Mouse (Mus musculus) kidney, embryonic 14.5 days (tissue): ENCODE measurements around the gene Lgr6. TPM values are rescaled to one million over a fixed set of nuclear protein-coding genes. Genes with fewer than 3 reads are reported as not detected.
A peak's percentile ranks its signal among the peaks of the same experiment; 100 is the strongest.

Experiments used
- ATAC-seq: fragments of 200-750 bp; cut with Nextera tagmentation; 2 replicates; pipeline ENCODE4 v1.8.0; 2017; ENCODE audit warnings: moderate number of reproducible peaks, mild to moderate bottlenecking, moderate TSS enrichment, moderate library complexity; ENCODE audit not compliant: low FRiP score, low TSS enrichment
- H3K27ac ChIP-seq: fragments of 300-500 bp; sonication (generic); 2 replicates; pipeline ENCODE4 v1.5.1; 2014; ENCODE audit warnings: low read depth, mild to moderate bottlenecking, low read length, moderate library complexity, mixed read lengths
- H3K27me3 ChIP-seq: fragments of 300-500 bp; sonication (generic); 2 replicates; pipeline ENCODE4 v1.6.1; 2014; ENCODE audit warnings: mild to moderate bottlenecking, low read length; ENCODE audit not compliant: control insufficient read depth, insufficient read depth
- H3K36me3 ChIP-seq: fragments of 300-500 bp; sonication (generic); 2 replicates; pipeline ENCODE4 v1.6.1; 2014; ENCODE audit warnings: low read length, mixed read lengths; ENCODE audit not compliant: control insufficient read depth, insufficient read depth
- H3K4me1 ChIP-seq: fragments of 300-500 bp; sonication (generic); 2 replicates; pipeline ENCODE4 v1.6.1; 2014; ENCODE audit warnings: low read length, mixed read lengths; ENCODE audit not compliant: control insufficient read depth, insufficient read depth
- H3K4me2 ChIP-seq: fragments of 300-500 bp; sonication (generic); replicated peaks from 2 replicates; pipeline ENCODE4 v1.6.1; 2014; ENCODE audit warnings: low read depth, mild to moderate bottlenecking, low read length
- H3K4me3 ChIP-seq: fragments of 300-500 bp; sonication (generic); 2 replicates; pipeline ENCODE4 v1.5.1; 2014; ENCODE audit warnings: mild to moderate bottlenecking, low read length
- H3K9ac ChIP-seq: fragments of 300-500 bp; sonication (generic); 2 replicates; pipeline ENCODE4 v1.6.1; 2014; ENCODE audit warnings: low read depth, mild to moderate bottlenecking, low read length, moderate library complexity
- H3K9me3 ChIP-seq: fragments of 300-500 bp; sonication (generic); 2 replicates; pipeline ENCODE4 v1.6.1; 2016; ENCODE audit warnings: low read length; ENCODE audit not compliant: control insufficient read depth
- WGBS: fragments of 180-500 bp; shearing (Covaris S2); extraction: QIAGEN DNeasy Blood & Tissue Kit; methylation state at CpG from one replicate; pipeline ENCODE4 v1.1.7; 2014; 5-methylcytosine and 5-hydroxymethylcytosine counted together
- polyA plus RNA-seq: library from polyadenylated mRNA; unstranded; fragments of >200 nt; fragmentation: Nextera tagmentation; extraction: Ambion mirVana; gene quantifications from 2 replicates; pipeline ENCODE4 v1.2.1, GENCODE M21; 2014

Lgr6 gene
- polyA plus RNA-seq, 1 experiment from 2014 or later = 0.66 TPM

DNA sequence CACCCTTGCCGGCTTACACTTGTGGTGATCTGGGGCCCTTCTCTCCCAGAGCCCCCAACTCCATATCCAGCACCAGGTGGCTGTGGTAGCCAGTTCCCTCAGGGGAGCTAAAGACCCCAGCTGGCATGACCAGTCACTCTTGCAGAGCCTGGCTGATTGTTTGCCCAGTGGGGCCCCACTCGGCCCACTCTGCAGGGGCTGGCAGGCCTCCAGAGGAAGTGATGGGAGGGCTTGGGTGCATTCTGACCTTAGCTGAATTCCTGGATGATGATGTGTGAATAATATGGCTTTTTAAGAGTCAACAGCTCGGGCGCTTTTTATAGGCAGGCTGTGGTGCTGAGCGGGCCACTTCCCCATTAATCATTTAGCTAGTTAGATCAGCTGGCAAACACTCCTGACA is 84.1 kb downstream of the Lgr6 start:
- H3K36me3 ChIP-seq = no peaks in the 10 kb centered on the region
- no peaks in the 10 kb centered on the region for H3K9me3 ChIP-seq
- 12% methylated on average over 5 of the region's 5 CpGs for WGBS
- no peak overlapping the region for H3K4me3 ChIP-seq
- H3K27ac ChIP-seq = peak overlapping the region; percentile 19; the same call in 1 of the 2 replicates
- H3K4me1 ChIP-seq = peaks cover 33% of the 10 kb centered on the region
- peak; percentile 24; the same call in 1 of the 2 replicates for ATAC-seq
- H3K4me2 ChIP-seq = peak overlapping the region; percentile 15; the same call in 1 of the 2 replicates
- H3K27me3 ChIP-seq = peaks cover 26% of the 10 kb centered on the region
- H3K9ac ChIP-seq = no peak overlapping the region

DNA sequence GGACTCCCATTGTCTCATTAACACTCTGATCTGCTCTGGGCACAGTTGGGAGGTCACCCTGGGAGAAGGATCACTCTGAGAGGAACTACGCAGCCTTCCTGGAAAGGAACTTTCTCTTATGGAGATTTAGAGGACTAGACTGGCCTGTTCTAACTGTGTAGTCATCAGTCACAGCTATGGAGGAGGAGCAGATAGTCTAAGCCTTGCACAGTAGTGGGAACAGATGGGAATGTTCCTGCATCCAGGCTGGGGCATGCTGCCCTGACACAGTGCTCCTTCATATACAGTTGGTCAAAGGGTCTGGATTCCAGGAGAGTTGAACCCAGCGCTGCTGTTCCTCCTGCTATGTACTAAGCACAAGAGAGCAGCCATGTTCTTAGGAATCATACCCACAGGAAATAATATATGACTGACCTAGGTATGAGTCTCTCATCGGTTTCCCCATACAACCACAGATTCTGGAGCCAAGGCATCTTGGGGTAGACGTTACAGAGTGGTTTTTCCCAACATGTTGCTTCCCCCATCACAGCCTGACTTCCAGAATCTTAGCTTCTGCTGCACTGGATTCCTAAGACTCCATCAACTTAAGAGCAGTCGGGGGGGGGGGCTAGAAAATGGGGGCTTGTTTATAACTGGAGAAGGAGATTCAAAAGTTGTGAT is 84.7 kb downstream of the Lgr6 start:
- H3K4me3 ChIP-seq = no peak overlapping the region
- peaks cover 33% of the 10 kb centered on the region for H3K4me1 ChIP-seq
- ATAC-seq = peak; percentile 48; the same call in 1 of the 2 replicates
- H3K4me2 ChIP-seq = no peak overlapping the region
- peaks cover 26% of the 10 kb centered on the region for H3K27me3 ChIP-seq
- WGBS = 66% methylated on average over 5 of the region's 5 CpGs
- peak overlapping the region; percentile 19; the same call in 1 of the 2 replicates for H3K27ac ChIP-seq
- no peaks in the 10 kb centered on the region for H3K9me3 ChIP-seq
- no peak overlapping the region for H3K9ac ChIP-seq
- H3K36me3 ChIP-seq = no peaks in the 10 kb centered on the region

DNA sequence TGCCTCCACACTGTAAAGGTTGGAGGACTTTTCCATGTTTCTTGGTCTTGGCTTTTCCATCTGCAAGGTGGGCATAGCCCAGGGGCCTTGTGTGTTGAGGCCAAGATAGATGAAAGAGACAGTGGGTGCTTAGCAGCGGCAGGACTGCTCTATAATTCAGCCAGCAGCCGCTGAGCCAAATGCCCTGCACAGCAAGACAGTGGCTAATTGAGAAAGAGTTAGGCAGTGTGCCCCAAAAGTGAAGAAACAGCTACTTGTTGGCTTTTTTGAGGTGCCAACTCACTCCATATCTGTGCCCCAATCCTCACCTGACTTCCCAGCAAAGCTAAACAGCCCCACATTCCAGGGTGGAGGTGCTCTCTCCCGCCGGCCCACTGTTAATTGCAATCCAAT is 85.3 kb downstream of the Lgr6 start:
- WGBS = 53% methylated on average over 4 of the region's 4 CpGs
- H3K4me2 ChIP-seq = no peak overlapping the region

DNA sequence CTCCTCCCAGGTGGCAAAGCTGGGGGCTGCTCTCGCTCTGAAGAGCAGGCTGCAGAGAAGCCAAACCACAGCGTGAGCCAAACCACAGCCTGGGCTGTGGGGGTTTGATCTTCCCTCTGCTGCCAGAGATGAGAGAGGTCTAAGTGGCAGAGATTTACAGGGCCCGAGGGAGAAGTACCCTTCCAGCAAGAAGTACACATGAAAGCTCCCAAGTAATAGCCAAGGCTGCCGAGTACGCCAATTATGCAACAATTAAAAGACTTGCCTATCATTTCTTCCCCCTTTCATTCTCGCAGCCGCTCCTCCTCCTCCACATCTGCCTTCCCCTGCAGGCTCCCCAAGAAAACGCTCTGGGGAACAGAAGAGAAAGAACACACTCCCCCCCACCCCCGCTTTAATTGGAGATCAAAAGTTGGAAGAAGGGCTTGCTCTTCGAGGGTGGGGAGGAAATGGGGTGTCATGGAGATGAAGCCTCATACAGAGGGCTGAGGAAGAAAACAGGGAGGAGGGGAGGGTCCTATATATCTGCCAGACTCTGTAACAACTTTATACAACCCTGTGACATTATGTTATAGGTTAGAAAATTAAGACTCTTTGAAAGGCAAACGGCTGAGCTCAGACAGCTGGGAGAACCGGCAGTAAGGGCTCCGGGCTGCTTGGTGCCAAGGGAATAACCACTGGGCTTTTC is 85.8 kb downstream of the Lgr6 start:
- H3K4me2 ChIP-seq = peak overlapping the region; percentile 10; the same call in 1 of the 2 replicates
- no peak overlapping the region for H3K27ac ChIP-seq
- 5% methylated on average over 13 of the region's 13 CpGs for WGBS
- peaks cover 36% of the 10 kb centered on the region for H3K4me1 ChIP-seq
- no peaks in the 10 kb centered on the region for H3K9me3 ChIP-seq
- H3K9ac ChIP-seq = no peak overlapping the region
- H3K36me3 ChIP-seq = no peaks in the 10 kb centered on the region
- ATAC-seq = peak; percentile 32; the same call in 1 of the 2 replicates
- H3K4me3 ChIP-seq = no peak overlapping the region
- peaks cover 26% of the 10 kb centered on the region for H3K27me3 ChIP-seq

More for the DNA sequence above, 85.3 kb downstream of the Lgr6 start:
- Histone ChIP-seq H3K27ac (no peak overlapping the region), H3K4me3 (no peak overlapping the region), H3K9ac (no peak overlapping the region), H3K36me3 (no peaks in the 10 kb centered on the region), H3K9me3 (no peaks in the 10 kb centered on the region), H3K4me1 (peaks cover 36% of the 10 kb centered on the region), H3K27me3 (peaks cover 26% of the 10 kb centered on the region)
- no peak for ATAC-seq

DNA sequence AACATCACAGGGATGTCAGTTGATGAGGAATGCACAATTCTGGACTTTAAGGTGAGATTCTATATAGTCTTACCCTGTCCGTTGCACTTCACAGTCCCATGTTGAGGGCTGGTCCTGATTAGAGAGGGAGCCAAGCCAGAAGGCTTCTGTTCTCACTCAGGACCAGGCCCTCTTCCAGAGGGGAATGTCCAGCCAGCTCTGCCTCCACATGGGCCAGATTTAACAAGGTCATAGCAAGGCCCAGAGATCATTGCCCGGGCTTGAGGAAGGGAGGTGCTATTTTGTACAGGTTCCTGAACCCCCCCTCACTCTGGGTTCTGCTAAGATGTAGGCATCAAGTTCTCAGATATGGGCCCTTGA is 87.4 kb downstream of the Lgr6 start:
- H3K9me3 ChIP-seq = no peaks in the 10 kb centered on the region
- no peak overlapping the region for H3K27ac ChIP-seq
- H3K4me2 ChIP-seq = no peak overlapping the region
- H3K9ac ChIP-seq = no peak overlapping the region
- H3K4me3 ChIP-seq = no peak overlapping the region
- WGBS = 80% methylated on average over 2 of the region's 2 CpGs
- H3K36me3 ChIP-seq = no peaks in the 10 kb centered on the region
- ATAC-seq = no peak
- peaks cover 36% of the 10 kb centered on the region for H3K4me1 ChIP-seq
- H3K27me3 ChIP-seq = peaks cover 23% of the 10 kb centered on the region

DNA sequence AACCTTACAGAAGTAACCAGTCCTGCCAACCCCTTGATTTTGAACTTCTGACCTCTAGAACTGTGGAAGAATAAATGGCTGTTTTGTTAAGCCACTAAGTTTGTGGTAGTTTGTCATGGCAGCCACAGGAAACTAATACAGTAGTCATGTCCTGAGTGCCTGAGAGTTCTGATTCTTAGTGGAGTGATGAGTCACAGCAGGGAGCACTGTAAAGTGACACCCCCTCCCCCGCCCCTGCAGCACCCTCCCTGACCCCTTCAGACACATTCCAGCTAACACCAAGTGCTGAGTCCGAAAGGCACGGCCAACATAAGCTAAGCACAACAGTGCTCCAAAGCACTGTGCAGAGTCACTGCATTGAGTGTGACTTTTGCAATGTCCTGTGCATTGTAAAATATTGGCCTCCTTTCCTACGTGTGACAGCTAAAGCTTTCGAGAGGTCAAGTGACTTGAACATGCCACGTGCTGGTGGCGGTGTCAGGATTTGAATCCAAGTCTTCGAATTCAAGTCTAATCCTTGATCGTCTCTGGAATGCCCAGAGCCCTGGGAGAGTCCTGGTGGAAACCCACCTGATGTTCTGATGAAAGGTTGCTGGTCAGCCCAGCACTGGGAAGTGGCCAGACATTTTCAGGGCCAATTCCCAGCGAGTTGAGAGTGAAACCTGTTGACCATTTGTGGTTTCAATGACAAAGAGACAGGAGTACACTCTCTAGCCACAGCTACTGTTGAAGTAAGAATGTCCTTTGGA is 88.0 kb downstream of the Lgr6 start:
- peak; percentile 38; the same call in 1 of the 2 replicates for ATAC-seq
- no peaks in the 10 kb centered on the region for H3K9me3 ChIP-seq

DNA sequence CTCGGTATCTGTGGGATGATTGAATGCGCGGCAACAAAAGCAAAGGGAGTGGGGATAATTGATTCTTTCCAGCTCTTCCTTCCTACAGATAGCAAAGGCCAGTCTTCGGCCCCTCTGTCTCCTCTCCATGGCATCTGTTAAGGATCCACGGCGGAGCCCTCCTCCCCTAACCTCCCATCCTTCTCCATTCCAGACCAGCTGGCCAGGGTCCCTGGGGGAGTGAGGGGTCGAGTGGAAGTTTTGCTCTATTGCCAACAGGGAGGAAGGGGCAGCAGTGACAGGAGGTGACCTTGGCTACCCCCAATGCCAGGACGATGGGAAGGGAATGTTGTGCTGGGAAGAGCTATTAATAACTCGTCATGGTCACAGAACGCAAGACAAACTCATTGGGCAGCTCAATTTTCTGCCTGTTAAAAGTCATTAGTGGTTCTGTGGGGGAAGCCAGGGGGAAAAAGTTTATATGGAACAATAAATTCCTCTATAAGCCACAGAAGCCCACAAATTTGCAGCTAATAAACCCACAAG is 90.1 kb downstream of the Lgr6 start:
- Histone ChIP-seq H3K27me3 (peaks cover 26% of the 10 kb centered on the region; the same call in 1 of the 2 replicates), H3K4me1 (peaks cover 19% of the 10 kb centered on the region; the same call in 1 of the 2 replicates), H3K9me3 (no peaks in the 10 kb centered on the region), H3K36me3 (no peaks in the 10 kb centered on the region), H3K4me3 (no peak overlapping the region), H3K27ac (no peak overlapping the region), H3K4me2 (no peak overlapping the region), H3K9ac (no peak overlapping the region)
- WGBS = 22% methylated on average over 10 of the region's 10 CpGs
- peak; percentile 48 for ATAC-seq

More for the DNA sequence above, 88.0 kb downstream of the Lgr6 start:
- Histone ChIP-seq H3K36me3 (no peaks in the 10 kb centered on the region), H3K4me3 (no peak overlapping the region), H3K27ac (no peak overlapping the region), H3K4me1 (peaks cover 36% of the 10 kb centered on the region), H3K9ac (no peak overlapping the region), H3K4me2 (no peak overlapping the region), H3K27me3 (peaks cover 25% of the 10 kb centered on the region)
- WGBS = 59% methylated on average over 10 of the region's 10 CpGs

DNA sequence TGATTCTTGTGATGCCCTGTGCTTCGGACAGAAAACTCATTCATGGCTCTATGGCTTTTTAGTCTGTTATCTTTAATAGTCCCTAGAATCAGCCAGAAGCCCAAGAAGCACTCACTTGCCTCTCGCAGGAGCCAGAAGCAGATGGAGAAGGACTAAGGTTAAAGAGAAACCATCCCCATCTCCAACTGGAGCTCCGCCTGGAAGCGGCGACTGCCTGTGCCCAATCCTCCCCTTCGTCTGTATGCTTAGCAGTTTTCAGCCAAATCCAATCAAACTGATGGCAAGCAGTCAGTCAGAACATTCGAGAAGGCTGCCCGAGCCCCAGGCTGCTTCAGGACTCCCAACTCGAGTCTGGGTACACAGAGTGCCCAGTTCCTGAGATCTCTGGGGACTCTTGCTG is 92.6 kb downstream of the Lgr6 start:
- Histone ChIP-seq H3K4me1 (0 out of 2 replicates have a peak, but pooled peaks cover 6% of the 10 kb centered on the region), H3K27me3 (peaks cover 17% of the 10 kb centered on the region; the same call in 1 of the 2 replicates)

More for the DNA sequence above, 92.6 kb downstream of the Lgr6 start:
- ATAC-seq = no peak
- no peaks in the 10 kb centered on the region for H3K36me3 ChIP-seq
- H3K27ac ChIP-seq = no peak overlapping the region
- H3K9me3 ChIP-seq = no peaks in the 10 kb centered on the region
- no peak overlapping the region for H3K9ac ChIP-seq
- H3K4me3 ChIP-seq = no peak overlapping the region
- WGBS = 84% methylated on average over 9 of the region's 9 CpGs
- no peak overlapping the region for H3K4me2 ChIP-seq
